Mouse (Mus musculus) CH12.LX (cell line): ENCODE results near the gene Fbxo3.
"Not testable (repeated sequence)": the region's sequence is repeated elsewhere in the genome, so short reads cannot be mapped to it uniquely, and the experiment has no call there.

Source experiments
- POLR2A ChIP-seq: IDR thresholded peaks from 2 replicates; pipeline ENCODE4 v1.6.1; 2011; ENCODE audit warnings: low read depth, mild to moderate bottlenecking, improper control_type of control experiment, low read length
- POLR2AphosphoS2 ChIP-seq: IDR thresholded peaks from 2 replicates; pipeline ENCODE4 v1.6.1; 2011; ENCODE audit warnings: low read depth, low read length, improper control_type of control experiment
- USF2 ChIP-seq: conservative IDR thresholded peaks from 2 replicates; pipeline ENCODE4 v1.6.1; 2011; ENCODE audit warnings: low read depth, low read length, improper control_type of control experiment

- not testable (repeated sequence) for TF ChIP-seq POLR2AphosphoS2, USF2, POLR2A
Measured at GRCm38 (mm10) chr2:104081436-104082050, 54.0 kb downstream of the Fbxo3 start.
